Mouse (Mus musculus): ENCODE data around the gene Tnnt3.

- TF ChIP-seq CTCF (IDR thresholded peaks at IDR 0.05; ENCODE audit: extremely low read depth, insufficient read depth, insufficient read length, insufficient replicate concordance) (no peak), POLR2A (IDR thresholded peaks at IDR 0.05; ENCODE audit: low read depth, low read length) (no peak)
Observed at GRCm38 (mm10) chr7:142532671-142533058, 34.0 kb downstream of the Tnnt3 start, which contains the start of gene Mrpl23.
